Mouse (Mus musculus) G1E (cell line): ENCODE results near the gene 1810062G17Rik. TPM values are rescaled to one million over a fixed set of nuclear protein-coding genes. Genes with fewer than 3 reads are reported as not detected.

ENCODE experiments used
- ATAC-seq: 2 replicates; pipeline ENCODE4 v1.8.0; 2016; ENCODE audit warnings: mild to moderate bottlenecking; ENCODE audit not compliant: insufficient number of reproducible peaks, poor library complexity, low FRiP score, severe bottlenecking; ENCODE audit errors: extremely low read depth
- DNase-seq: peaks from one replicate; pipeline ENCODE4 v3.0.0; 2012; ENCODE audit warnings: low spot score
- H3K27me3 ChIP-seq: 2 replicates; pipeline ENCODE4 v1.6.1; 2012; ENCODE audit warnings: mild to moderate bottlenecking, low read length, inconsistent platforms; ENCODE audit not compliant: insufficient read depth
- H3K36me3 ChIP-seq: replicated peaks from 2 replicates; pipeline ENCODE3; 2012; ENCODE audit warnings: mild to moderate bottlenecking, inconsistent platforms
- H3K4me1 ChIP-seq: 2 replicates; pipeline ENCODE4 v1.6.1; 2012; ENCODE audit warnings: low read depth, low read length, inconsistent platforms, mixed read lengths; ENCODE audit not compliant: insufficient read depth
- H3K4me3 ChIP-seq: 2 replicates; pipeline ENCODE4 v1.5.1; 2012; ENCODE audit warnings: low read depth, mild to moderate bottlenecking, inconsistent platforms, low read length, moderate library complexity, mixed read lengths
- H3K9me3 ChIP-seq: replicated peaks from 2 replicates; pipeline ENCODE4 v1.6.1; 2012; ENCODE audit warnings: inconsistent platforms
- CTCF ChIP-seq: IDR thresholded peaks from 2 replicates; pipeline ENCODE4 v1.5.1; 2012; ENCODE audit warnings: low read depth, low read length, inconsistent platforms, mixed read lengths
- GATA1 ChIP-seq: IDR thresholded peaks from 2 replicates; pipeline ENCODE4 v1.6.1; 2012; ENCODE audit warnings: borderline replicate concordance, low read length, inconsistent platforms, mixed read lengths
- GATA2 ChIP-seq: IDR thresholded peaks from 2 replicates; pipeline ENCODE4 v1.6.1; 2012; ENCODE audit warnings: low read depth, low read length, inconsistent platforms, borderline replicate concordance
- POLR2AphosphoS5 ChIP-seq: IDR thresholded peaks from 2 replicates; pipeline ENCODE4 v1.6.1; 2012; ENCODE audit warnings: low read depth, low read length, inconsistent platforms; ENCODE audit not compliant: insufficient replicate concordance
- TAL1 ChIP-seq: conservative IDR thresholded peaks from 2 replicates; pipeline ENCODE4 v1.6.1; 2012; ENCODE audit warnings: low read depth, low read length, inconsistent platforms, mixed read lengths
- polyA plus RNA-seq: library from polyadenylated mRNA; stranded (reverse); fragments of >175 nt; gene quantifications from 2 replicates; pipeline ENCODE4 v1.2.3, GENCODE M21; 2012
- total RNA-seq, 2 experiments: library from RNA; stranded (forward) in 1 of 2; stranded (reverse) in 1 of 2; fragments of 200-1000 nt in 1 of 2; fragments of >200 nt in 1 of 2; fragmentation: Nextera tagmentation in 1 of 2; gene quantifications; 2 replicates each; pipeline ENCODE4 v1.2.3; 2014 to 2017

The 1810062G17Rik gene
- total and polyA plus RNA-seq, 3 experiments, result 0.44 TPM; not detected in 2

DNA sequence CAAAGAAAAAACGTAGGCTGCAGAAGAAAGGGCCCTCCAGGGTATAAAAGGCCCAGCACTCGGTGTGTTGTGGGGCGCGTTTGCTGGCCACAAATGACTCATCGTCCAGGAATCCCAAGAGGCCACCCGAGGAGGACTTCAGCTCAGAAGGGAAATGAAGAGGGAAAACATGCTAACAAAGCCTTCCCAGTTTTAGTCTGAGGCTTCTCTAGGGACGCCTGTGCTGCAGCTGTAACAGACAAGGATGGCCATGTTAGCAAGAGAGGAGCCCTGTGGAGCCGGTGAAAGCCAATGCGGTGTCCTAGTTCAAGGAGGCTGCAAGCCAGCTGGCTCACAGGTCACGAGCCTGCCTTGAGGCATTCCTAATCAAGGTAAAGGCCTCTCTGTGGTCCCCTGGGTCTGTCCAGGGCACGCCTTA, 6.0 kb downstream of the 1810062G17Rik start:
- no peaks in the 10 kb centered on the region for H3K36me3 ChIP-seq
- H3K9me3 ChIP-seq, result no peaks in the 10 kb centered on the region
- no peak for ATAC-seq
- TF ChIP-seq POLR2AphosphoS5 (no peak), CTCF (no peak), GATA2 (no peak), GATA1 (no peak), TAL1 (no peak)
- no peak for DNase-seq
- H3K27me3 ChIP-seq, result peaks cover 8% of the 10 kb centered on the region; the same call in 1 of the 2 replicates
- peaks cover 9% of the 10 kb centered on the region; the same call in 1 of the 2 replicates for H3K4me1 ChIP-seq
- no peak overlapping the region for H3K4me3 ChIP-seq

DNA sequence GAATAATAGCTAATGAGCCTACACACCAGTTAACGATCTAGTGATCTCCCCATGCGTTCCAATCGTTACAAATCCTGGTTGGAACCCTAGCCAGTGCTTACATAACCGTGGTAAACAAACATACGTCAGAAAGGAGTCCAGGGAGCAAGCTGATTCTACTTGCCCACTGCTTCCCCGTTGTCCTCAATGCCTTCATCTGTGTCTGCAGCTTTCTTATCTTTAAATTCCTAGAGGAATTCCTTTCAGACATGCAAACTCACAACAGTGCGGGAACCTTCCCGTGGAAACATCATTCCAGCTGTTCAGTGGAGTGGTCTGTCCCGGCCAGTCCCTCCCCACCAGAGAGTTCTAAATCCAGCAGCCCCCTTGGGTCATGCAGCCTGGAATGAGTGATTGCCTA, 7.2 kb downstream of the 1810062G17Rik start:
- Histone ChIP-seq H3K4me1 (peaks cover 9% of the 10 kb centered on the region; the same call in 1 of the 2 replicates), H3K4me3 (no peak overlapping the region), H3K27me3 (peaks cover 8% of the 10 kb centered on the region; the same call in 1 of the 2 replicates), H3K36me3 (no peaks in the 10 kb centered on the region), H3K9me3 (no peaks in the 10 kb centered on the region)
- no peak for TF ChIP-seq GATA2
- TF ChIP-seq GATA1, result no peak
- no peak for TF ChIP-seq TAL1
- TF ChIP-seq POLR2AphosphoS5, result no peak
- TF ChIP-seq CTCF, result no peak
- no peak for DNase-seq
- no peak for ATAC-seq

DNA sequence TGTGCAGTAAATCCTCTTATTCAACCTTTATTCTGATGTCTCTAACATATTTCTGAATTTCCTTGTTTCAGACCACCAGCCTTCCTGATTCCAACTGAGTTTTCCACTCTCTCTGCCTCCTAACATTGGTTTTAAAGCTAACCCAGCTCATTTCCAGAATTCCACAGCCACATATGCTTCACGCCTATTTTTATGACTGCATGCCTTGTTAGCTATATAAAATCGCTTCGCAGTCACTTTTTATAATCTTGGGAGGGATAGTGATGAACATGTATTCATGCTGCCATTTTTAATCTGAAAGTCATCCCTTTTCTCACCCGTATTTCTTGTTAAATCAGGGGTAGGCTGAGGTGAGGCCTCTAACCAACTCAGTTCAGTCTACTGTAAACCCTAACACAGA, 8.6 kb downstream of the 1810062G17Rik start:
- Histone ChIP-seq H3K36me3 (no peaks in the 10 kb centered on the region), H3K4me3 (no peak overlapping the region), H3K9me3 (no peaks in the 10 kb centered on the region), H3K27me3 (peaks cover 8% of the 10 kb centered on the region; the same call in 1 of the 2 replicates), H3K4me1 (peaks cover 4% of the 10 kb centered on the region; the same call in 1 of the 2 replicates)
- no peak for TF ChIP-seq GATA2
- no peak for TF ChIP-seq POLR2AphosphoS5
- TF ChIP-seq CTCF, result no peak
- TF ChIP-seq TAL1, result no peak
- TF ChIP-seq GATA1, result no peak
- ATAC-seq (no peak), DNase-seq (no peak)

DNA sequence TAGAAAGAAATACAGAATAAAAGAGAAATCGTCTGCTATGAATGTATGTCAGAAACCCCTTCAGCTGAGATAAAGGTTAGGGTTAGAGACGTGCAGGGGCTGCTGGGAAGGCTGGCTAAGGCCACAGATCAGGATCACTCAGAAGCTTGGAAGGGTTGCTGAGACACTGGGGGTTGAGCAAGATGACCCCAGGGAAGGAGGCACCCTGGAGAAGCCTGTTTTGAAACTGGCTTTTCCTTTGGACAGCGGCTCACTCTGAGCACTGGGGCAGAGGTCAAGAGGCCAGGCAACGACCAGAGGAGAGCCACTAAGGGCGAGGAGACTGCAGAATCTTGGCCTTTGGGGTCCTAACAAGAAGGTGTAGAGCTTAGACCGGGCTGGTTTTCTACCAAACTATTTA, 10.4 kb downstream of the 1810062G17Rik start:
- Histone ChIP-seq H3K36me3 (no peaks in the 10 kb centered on the region), H3K4me1 (peaks cover 3% of the 10 kb centered on the region; the same call in 1 of the 2 replicates), H3K4me3 (no peak overlapping the region), H3K9me3 (no peaks in the 10 kb centered on the region), H3K27me3 (peaks cover 8% of the 10 kb centered on the region; the same call in 1 of the 2 replicates)
- DNase-seq, result no peak
- TF ChIP-seq TAL1 (no peak), GATA1 (no peak), CTCF (no peak), GATA2 (no peak), POLR2AphosphoS5 (no peak)
- ATAC-seq, result no peak

DNA sequence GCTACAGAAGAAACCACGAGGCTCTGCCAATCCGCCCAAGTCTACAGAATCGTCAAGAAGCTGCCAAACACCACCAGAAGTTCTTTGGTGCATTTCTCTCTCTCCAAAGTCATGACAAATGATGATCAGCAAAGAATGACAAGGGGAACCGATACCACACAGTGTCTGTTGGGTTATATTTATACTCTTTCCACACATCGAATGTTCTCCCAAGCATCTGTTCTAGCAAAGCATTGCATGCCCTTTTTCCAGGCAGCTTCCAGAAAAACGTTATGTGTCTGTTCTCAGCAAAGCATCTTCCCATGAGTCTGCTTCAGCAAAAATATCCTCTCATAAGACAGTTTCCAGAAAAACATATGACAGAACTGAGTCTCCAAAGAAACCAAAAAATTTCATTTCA, 11.1 kb downstream of the 1810062G17Rik start:
- no peaks in the 10 kb centered on the region for H3K36me3 ChIP-seq
- 0 out of 2 replicates have a peak, but pooled peaks cover under 1% of the 10 kb centered on the region for H3K9me3 ChIP-seq
- TF ChIP-seq GATA1 (no peak), TAL1 (no peak), POLR2AphosphoS5 (no peak), GATA2 (no peak), CTCF (no peak)
- H3K4me3 ChIP-seq, result no peak overlapping the region
- peaks cover 3% of the 10 kb centered on the region; the same call in 1 of the 2 replicates for H3K4me1 ChIP-seq
- DNase-seq (no peak), ATAC-seq (no peak)
- H3K27me3 ChIP-seq, result peaks cover 5% of the 10 kb centered on the region; the same call in 1 of the 2 replicates

DNA sequence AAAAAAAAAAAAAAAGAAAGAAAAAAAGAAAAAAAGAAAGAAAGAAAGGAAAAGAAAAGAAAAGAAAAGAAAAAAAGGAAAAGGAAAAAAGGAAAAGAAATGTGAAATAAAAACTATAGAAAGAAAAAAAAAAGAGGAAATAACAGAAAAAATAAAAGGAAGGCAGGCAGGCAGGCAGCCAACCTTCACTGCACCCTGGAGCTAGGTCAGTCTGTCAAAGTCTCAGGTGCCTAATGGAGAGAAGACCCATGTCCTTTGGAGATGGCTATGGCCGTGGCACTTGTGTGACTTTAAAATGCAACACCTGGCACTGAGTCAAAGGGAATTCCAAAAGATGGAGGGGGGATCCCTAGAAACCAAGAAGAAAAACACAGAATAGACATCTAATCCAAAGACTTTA, 12.6 kb downstream of the 1810062G17Rik start:
- Histone ChIP-seq H3K27me3 (peaks cover 8% of the 10 kb centered on the region; the same call in 1 of the 2 replicates), H3K4me1 (peaks cover 16% of the 10 kb centered on the region), H3K4me3 (no peak overlapping the region), H3K9me3 (0 out of 2 replicates have a peak, but pooled peaks cover 3% of the 10 kb centered on the region), H3K36me3 (no peaks in the 10 kb centered on the region)
- ATAC-seq (no peak), DNase-seq (no peak)
- no peak for TF ChIP-seq GATA1
- TF ChIP-seq TAL1, result no peak
- TF ChIP-seq CTCF, result no peak
- no peak for TF ChIP-seq POLR2AphosphoS5
- no peak for TF ChIP-seq GATA2
